Mouse (Mus musculus): ENCODE results near the gene Rabgap1l.

The Rabgap1l gene

GRCm38 (mm10) chr1:160792686-160793355 is at the start of gene Rabgap1l:
TSS of gene Rabgap1l (minus strand) at chr1:160793211.
- DNase-seq (ENCODE audit: low read depth in 1 of 2, low spot score in 2 of 2), result peak; percentile 0 to 13

DNA sequence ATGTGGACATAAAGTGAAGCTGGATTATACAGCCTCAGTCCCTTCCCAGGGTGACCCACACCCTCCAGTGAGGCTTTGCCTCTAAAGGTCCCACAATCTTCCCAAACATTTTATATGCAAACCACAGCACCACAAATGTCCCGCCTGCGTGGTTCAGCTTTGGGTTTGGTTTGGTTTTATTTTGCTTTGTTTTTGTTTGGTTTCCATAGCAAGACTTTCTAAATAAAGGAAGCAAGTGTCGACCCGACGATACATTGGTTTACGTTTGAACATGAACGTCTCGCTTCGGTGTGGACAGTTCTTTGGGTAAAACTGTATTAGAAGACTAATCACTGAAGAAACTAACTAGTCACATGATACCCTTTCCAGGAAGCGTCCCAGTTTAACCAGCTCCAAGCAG is 49.6 kb upstream of the Rabgap1l start:
- DNase-seq (ENCODE audit: low read depth in 1 of 2, low spot score in 2 of 2), result no peak

GRCm38 (mm10) chr1:160840618-160841017 is 47.6 kb upstream of the Rabgap1l start:
- no peak for DNase-seq (ENCODE audit: low read depth in 1 of 2, low spot score in 2 of 2)

GRCm38 (mm10) chr1:160839095-160839494 is 46.1 kb upstream of the Rabgap1l start:
- DNase-seq (ENCODE audit: low read depth in 1 of 2, low spot score in 2 of 2), result no peak

- no peak for DNase-seq (ENCODE audit: low read depth in 1 of 2, low spot score in 2 of 2)
Measured at GRCm38 (mm10) chr1:160834446-160834845, 41.4 kb upstream of the Rabgap1l start.

DNA sequence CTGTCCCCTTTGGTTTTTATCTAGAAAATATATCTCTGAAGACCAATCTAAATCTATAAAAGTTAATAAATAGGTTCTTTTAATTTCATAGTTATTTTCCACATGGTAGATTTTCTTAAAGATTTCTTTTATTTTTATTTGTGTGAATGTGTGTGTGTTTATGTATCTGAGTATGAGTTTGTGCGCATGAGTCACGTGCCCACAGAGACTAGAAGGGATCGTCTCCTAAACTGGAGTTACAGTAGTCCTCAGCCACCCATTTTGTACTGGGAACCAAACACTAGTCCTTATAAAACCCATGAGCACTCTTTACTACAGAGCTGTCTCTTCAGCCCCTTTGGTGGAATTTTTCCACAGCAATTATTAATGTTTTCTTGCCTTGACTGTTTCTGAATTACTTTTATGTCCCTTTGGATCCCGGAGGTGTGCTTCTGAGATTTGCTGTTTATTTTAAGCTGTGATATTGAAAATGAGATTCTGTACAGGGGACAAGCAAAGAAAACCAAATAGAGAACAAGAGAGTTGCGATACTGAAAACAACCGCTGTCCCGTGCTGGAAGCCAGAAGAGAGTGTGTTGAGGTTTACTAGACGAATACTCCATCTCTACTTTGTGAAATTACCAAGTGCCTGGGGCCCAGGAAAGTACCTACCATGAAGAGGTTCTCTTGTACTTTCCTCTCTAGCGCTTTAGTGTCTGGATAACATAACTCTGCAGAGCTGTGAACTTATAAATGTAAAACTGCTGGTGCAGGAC is 39.4 kb upstream of the Rabgap1l start:
- DNase-seq (ENCODE audit: low read depth in 1 of 2, low spot score in 2 of 2), result no peak

GRCm38 (mm10) chr1:160830608-160831498 is 37.8 kb upstream of the Rabgap1l start:
- DNase-seq (ENCODE audit: low read depth in 1 of 2, low spot score in 2 of 2), result no peak

DNA sequence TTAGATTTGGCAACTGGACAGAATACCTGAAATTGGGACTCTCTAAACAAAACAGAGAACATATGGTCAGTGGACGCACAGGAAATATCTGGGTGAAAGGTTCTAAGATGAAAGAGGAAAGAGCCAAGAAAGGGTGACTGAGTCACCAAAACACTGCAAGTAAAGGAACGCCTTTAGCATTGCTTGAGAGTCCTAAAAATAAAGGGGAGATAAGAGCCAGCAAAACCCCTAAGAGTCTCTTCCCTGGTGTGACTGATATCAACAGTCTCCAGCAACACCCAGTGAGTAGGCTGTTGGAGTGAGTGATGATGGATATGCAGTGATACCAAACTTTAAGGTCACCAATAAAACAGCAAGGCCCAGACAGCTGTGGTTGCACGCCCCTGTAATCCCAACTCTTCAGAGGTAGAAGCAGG is 32.4 kb upstream of the Rabgap1l start:
- no peak for DNase-seq (ENCODE audit: low read depth in 1 of 2, low spot score in 2 of 2)

DNA sequence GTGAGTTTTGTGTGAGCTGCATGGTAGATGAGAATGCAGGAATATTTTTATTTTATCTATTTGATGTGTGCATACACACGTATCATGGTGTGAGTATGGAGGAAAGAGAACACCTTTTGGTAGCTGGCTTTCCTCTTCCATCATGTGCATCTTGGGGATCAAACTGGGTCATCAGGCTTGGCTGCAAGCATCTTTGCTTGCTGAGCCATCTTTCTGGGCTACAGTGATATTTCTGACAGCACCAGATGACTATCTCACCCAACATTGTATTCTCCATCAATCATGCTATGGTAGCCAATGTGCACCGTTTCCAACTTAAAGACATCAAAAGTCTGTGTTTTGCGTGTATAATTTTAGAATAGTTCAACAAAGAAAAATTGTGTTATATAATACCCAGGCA is 30.6 kb upstream of the Rabgap1l start:
- DNase-seq (ENCODE audit: low read depth in 1 of 2, low spot score in 2 of 2), result no peak

DNA sequence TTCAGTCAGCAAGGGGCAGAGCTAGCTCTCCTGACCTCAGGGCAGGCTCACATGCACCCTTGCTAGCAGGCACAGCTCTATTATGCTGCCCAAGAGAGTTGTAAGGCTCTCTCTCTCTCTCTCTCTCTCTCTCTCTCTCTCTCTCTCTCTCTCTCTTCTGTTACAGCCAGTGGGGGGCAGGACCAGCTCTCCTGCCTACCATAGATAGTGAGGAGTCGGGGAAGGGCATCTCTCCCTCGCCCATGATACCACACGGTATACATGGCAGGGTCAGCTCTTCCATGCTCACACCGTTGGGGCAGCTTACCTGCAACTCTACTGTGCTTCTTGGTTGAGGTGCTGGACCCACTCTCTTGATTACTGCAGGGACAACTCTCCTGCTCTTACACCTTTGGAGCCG is 21.2 kb upstream of the Rabgap1l start:
- DNase-seq (ENCODE audit: low read depth in 1 of 2, low spot score in 2 of 2), result no peak

- DNase-seq (ENCODE audit: low read depth in 1 of 2, low spot score in 2 of 2), result no peak
Measured at GRCm38 (mm10) chr1:160812428-160812827, 19.4 kb upstream of the Rabgap1l start.

DNA sequence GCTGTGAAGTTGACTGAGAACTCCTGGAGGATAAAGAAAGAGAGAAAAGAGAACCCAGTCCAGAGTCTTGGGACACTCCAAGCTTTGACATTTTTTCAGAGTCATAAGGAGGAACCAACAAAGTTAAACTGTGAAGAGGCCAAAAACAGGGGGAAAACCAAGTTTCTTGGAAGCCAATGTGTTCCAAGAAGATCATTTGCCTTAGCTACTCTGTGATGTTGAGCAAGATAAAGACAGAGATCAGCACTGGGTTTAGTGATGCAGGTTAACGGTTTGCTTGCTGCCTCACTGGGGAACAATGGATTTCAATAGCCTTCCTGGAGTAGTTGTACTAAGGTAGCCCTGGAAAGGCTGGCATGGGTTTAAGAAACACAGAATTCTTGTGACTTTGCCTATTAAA is 18.9 kb upstream of the Rabgap1l start:
- DNase-seq (ENCODE audit: low read depth in 1 of 2, low spot score in 2 of 2), result no peak

- DNase-seq (ENCODE audit: low read depth in 1 of 2, low spot score in 2 of 2), result no peak
Measured at GRCm38 (mm10) chr1:160805268-160805667, 12.3 kb upstream of the Rabgap1l start.

GRCm38 (mm10) chr1:160799972-160800371 is 7.0 kb upstream of the Rabgap1l start:
- no peak for DNase-seq (ENCODE audit: low read depth in 1 of 2, low spot score in 2 of 2)

DNA sequence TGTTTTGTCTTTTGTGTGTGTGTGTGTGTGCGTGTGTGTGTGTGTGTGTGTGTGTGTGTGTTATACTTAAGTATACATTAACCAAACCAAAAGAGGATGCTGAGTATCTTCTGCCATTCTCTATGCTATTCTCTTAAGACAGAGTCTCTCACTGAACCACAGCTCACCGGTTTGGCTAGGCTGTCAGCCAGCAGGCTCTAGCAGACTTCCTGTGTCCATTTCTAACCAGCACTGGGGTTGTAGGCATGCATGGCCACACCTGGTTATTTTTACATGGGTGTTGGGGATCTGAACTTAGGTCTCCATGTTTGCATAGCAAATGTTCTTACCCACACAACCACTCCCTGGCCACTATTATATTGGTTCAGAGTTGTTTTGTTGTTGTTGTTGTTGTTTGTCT is 2.0 kb upstream of the Rabgap1l start:
- no peak for DNase-seq (ENCODE audit: low read depth in 1 of 2, low spot score in 2 of 2)

DNA sequence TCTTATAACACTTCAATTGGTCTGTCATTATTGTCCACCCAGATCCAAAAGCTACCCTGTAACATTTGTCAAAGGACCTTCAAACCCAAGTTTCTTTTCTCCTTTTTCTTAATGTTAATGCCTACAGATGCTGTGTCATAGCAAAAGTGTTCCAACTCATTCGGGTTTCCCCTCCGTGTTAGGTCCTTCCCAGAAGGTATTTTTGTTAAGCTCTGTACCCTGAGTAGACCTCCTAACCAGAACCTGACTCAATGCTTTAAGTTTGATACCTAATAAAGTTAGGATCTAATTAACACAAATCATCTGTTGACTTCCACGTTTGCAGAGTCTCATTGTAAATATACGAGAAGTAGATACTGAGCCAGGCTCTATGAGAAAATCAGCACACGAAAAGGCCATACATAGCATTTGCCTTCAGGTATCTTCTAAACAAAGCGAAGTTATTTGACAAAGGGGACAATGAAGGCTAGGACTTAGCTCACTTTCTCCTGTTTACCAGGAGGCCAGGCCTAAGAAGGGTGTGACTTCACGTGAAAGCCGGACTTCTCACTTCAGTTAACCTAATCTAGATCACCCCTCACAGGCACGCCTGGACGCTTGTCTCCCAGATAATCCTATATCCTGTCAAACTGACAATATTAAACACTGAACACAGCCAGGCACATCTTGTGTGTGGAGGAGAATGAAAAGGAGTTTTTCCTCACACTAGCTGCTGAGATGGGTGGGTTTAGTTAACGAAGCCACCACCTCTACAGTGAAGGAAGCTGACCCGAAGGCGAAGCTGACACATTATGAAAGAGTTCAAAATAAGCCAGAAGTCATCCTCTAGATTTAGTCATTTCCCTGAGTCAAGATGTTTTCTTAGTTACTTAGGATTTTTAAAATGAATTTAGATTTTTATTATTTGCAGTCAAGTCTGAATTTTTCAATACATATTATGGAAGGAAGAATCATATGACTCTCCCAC is 1.1 kb upstream of the Rabgap1l start:
- DNase-seq (ENCODE audit: low read depth in 1 of 2, low spot score in 2 of 2), result no peak

GRCm38 (mm10) chr1:160792156-160792685 is 790 bp downstream of the Rabgap1l start:
- DNase-seq (ENCODE audit: low read depth in 1 of 2, low spot score in 2 of 2), result peak in 1 of 2 experiments; percentile 1

DNA sequence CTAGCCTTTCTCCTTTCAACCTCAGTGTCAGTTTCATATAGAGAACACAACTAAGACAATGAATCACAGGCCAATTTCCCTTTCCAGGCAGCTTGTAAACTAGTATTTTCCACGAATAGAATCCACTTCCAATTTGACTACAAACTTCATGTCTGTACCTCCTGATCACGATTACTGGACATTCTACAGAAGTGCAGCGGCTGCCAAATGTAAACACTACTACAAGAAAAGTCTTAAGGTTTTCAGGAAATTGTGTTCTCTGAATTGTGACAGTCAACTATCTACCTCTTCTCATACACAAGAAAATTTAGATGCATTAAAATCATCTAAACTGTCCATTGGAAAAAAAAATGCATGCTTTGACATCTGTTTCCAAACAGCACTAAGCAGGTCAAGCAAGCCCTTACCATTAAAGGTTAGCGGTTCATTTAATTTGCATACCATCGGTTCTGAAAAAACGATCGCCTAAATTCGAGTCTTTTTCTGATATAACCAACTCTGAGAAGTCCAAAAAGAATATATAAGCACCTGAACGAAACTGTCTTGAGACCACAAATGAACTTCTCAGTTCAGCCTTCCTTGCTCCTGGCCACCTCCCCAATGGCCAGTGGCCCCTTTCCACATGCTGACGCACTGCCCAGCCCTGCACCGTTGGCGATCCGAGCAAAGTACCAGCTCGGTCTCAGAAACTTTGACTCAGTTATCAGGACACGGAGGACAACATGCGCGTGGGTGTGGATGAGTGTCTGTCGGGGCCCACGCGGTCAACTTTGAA is 1.4 kb downstream of the Rabgap1l start:
- no peak for DNase-seq (ENCODE audit: low read depth in 1 of 2, low spot score in 2 of 2)

DNA sequence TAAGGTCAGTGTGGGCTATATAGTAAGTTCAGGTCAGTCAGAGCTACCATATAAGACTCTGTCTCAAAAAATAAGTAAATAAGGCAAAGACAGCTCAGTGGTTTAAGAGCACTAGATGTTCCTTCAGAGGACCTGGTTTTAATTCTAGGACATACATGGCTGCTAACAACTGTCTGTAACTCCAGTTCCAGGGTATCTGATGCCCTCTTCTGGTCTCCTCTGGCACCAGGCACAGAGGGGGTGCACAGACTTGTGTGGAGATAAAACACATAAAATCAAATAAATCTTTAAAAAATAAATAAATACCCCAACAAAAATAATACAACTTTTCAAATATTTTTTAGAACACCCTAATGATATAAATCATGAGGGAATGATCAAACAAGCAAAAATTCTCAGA is 2.4 kb downstream of the Rabgap1l start:
- no peak for DNase-seq (ENCODE audit: low read depth in 1 of 2, low spot score in 2 of 2)

DNA sequence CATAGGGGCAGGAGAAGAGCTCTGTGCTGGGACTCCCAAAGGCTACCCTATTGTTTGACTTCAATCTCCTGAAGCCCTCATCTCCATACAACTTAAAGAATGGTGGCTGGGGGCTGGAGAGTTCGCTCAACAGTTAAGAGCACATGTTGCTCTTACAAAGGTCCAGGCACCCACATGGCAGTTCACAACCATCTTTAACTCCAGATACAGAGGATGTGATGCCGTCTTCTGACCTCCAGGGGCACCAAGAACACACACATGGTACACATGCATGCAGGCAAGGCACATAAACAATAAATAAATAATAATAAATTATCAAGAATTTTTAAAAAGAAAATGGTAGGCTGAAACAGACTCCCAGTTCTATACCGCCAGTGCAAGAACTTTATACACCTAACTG is 3.1 kb downstream of the Rabgap1l start:
- no peak for DNase-seq (ENCODE audit: low read depth in 1 of 2, low spot score in 2 of 2)
